Mouse (Mus musculus): Measurements from ENCODE around the gene Kcnab1. TPM values are rescaled to one million over a fixed set of nuclear protein-coding genes. Genes with fewer than 3 reads are reported as not detected.

Gene Kcnab1
- total RNA-seq, 2 experiments from 2014 or later, result 3.3 to 3.5 TPM

DNA sequence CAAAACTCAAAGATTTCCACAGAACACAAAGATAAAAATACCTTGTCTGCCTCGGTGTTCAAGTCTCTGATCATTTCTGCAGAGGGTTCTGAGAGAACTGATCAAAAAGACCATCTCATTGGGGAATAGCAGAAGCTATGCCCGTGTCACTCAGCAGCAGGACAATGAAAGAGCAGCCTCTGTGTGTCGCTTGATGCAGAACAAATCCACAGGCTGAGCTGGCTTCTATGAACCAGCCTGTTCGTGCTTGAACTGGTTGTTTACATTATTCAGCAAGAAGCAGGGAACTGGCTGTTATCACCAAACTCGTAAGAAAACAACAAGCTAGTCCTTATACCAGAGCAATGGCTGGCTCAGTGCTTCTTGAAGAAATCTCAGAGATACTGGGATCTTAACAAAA is 193.4 kb downstream of the Kcnab1 start:
- DNase-seq (ENCODE audit: low spot score in 2 of 2), result no peak

DNA sequence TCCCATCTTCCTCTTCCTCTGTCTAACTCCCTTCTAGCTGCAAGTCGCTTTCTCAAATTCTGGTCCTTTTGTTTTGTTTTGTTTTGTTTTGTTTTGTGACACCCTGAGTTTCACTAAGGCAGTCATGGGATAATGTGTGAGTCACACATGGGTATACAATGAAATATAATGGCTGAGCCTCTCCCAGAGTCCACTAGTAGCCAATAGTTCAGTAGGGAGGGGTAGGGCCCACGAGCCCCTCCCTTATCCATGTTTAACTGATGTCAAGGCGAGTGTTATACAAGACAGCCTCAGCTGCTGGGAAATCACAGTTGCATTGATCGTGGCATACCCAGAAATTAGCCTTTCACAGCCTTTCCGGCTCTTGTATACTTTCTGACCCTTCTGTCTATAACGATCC is 206.7 kb downstream of the Kcnab1 start:
- DNase-seq (ENCODE audit: low spot score in 2 of 2), result no peak

DNA sequence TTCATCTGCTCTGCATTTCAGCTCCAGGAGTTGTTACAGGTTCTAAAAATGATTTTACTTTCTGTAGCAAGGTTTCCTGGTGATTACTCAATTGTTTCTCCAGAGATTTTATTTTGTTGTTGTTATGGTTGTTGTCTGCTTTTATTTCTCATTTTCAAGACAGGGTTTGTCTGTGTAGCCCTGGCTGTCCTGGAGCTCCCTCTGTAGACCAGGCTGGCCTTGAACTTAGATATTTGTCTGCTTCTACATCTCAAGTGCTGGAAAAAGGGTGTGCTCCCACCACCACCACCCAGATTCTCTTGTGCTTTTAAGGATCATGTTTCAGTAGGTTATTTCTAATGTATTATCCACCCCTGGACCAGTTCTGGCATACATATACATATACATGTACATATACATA is 207.6 kb downstream of the Kcnab1 start:
- no peak for DNase-seq (ENCODE audit: low spot score in 2 of 2)

DNA sequence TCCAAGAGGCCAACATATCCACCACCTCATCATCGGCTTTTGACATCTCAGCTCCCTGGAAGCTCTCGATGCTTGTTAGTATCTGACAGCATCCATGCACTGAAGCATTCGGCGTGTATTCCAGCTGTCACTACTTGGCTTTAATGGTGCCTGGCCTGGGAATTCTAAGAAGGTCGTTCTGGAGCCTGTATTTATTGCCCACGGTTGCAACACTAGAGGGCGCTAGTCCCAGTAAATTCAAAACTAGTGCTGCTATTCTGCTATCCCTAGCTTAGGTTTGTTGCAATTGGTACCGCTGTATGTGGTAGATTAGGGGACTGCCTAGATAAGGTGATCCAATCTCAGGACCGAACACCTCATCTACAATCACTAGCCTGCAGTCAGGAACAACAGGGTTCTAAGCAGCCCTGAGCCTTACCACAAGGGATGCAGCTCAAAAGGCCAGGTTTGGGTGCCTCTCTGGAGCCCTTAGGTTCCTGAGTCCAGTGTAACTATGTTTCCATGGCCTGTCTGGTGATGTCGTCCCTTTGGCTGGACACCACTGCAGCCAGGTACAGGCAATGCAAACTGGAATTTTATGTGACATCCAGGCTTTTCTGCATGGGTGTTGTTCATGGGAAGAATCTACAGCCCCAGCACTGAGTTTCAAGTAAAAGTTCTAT is 208.8 kb downstream of the Kcnab1 start:
- peak in 1 of 2 experiments; percentile 29 for DNase-seq (ENCODE audit: low spot score in 2 of 2)

DNA sequence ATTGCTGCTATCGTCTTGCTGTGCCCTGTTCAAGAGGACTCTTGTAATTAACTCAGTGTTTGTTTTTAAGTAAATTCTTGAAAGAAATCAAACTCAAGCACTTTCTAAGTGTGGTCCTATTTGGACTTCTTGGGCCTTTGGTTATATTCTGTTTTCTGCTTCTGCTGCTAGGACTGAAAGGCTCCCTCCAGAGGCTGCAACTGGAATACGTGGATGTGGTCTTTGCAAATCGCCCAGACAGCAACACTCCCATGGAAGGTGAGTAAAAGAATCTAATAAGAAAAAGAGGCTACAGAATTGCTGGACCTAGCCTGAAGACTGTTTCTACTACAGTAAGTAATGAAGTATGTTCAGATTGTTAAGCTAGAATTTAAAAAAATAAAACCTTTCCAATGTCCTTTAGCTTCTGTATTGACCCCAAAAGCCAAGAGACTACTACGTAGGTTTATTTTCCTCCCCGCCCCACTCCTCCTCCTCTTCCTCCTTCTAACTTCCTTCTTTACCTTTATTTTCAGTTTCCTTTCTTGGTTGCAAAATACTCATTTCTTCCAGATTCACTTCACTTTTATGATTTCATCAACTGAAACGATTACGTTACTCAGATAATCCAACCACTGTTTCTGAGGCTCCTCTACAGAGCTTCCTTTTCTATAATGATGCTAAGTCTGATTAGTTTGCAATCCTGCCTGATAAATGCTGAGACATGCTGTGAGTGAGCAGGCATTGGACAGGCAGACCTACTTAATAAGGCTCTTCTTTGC is 210.2 kb downstream of the Kcnab1 start:
- DNase-seq (ENCODE audit: low spot score in 2 of 2), result no peak

DNA sequence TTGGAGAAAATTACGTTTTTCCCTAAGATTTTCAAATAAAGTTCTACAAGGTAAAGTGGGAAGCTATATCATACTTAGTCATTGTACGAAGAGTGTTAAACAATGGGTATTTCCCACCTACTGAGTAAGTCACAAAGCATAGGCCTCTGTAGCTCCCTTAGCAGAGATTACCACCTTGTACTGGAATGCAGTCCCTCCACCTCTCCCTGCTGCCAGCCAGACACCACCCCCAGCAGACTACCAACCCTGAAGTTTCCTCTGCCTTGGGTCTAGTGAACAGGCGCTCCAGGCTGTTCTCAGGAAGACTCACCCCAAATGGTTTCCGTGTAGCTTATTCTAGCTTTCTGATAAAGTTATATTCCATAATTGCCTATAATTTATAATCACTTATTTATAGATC is 211.8 kb downstream of the Kcnab1 start:
- DNase-seq (ENCODE audit: low spot score in 2 of 2), result no peak

DNA sequence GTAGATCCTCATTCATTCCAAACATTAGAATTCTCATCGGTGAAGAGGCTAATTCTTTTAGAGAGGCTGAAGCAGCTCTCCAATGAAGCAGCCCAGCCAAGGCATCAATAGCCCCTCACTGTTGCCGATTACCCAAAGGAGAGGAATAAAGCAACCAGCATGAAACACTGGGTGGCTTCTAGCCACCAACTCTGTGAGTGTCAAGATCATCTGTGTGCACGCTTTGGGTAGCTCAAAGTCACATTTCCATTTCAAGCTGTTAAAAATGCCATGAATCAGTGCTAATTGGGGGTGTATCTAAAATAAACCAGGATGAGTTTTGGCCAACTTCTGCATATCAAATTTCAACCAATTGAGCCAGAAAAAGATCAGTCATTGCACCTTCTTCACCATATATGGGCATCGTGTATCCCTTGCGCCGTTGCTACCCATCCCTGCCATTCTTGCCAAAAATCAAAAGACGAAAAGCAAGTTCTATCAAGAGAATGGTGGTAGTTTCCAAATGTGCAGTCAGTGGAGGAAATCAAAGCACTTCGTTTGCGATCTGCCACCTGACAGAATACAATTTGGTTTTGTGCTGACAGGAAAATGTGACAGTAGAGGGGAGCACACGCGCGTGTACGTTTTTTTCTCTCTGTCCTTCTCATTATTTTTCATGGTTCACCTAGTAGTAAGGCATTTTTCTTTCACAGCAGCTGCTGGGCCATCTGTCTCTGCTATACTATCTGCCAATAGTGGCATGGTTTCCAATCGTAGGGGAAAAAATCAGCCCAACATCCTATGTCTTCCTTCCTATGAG is 213.0 kb downstream of the Kcnab1 start:
- no peak for DNase-seq (ENCODE audit: low spot score in 2 of 2)

DNA sequence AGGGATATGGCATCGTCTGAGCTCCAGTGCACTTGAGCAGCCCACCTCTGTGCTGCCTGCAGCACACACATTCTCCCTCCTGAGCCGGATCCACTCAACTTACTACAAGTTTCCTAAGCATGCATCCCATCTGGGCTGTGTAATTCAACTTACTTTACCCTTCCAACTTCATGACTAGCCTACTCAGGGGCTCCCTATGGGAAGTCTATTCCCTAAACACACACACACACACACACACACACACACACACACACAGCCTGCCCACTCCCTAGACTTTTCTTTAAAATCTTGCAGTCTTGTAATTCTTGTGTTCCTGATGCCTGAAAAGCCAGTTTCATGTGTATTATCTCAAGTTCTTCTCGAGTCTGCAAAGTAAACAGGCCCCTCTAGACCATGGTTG is 216.1 kb downstream of the Kcnab1 start:
- no peak for DNase-seq (ENCODE audit: low spot score in 2 of 2)

DNA sequence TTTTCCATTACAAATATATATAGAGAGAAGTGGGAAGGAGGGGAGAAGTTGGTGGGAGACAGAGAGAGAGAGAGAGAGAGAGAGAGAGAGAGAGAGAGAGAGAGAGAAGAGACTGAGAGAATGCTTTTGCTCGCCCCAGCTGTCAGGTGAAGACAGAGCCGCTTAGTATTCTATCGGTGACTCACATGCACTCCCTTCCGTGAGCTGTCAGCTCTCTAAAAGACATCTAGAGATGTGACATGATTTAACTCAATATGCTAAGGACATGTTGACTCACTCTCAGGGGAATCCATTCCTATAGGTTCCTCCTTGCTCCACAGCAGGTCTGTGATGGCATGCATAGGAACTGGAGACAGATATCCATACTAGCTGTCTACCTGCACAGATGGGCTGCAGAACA is 219.6 kb downstream of the Kcnab1 start:
- DNase-seq (ENCODE audit: low spot score in 2 of 2), result no peak

DNA sequence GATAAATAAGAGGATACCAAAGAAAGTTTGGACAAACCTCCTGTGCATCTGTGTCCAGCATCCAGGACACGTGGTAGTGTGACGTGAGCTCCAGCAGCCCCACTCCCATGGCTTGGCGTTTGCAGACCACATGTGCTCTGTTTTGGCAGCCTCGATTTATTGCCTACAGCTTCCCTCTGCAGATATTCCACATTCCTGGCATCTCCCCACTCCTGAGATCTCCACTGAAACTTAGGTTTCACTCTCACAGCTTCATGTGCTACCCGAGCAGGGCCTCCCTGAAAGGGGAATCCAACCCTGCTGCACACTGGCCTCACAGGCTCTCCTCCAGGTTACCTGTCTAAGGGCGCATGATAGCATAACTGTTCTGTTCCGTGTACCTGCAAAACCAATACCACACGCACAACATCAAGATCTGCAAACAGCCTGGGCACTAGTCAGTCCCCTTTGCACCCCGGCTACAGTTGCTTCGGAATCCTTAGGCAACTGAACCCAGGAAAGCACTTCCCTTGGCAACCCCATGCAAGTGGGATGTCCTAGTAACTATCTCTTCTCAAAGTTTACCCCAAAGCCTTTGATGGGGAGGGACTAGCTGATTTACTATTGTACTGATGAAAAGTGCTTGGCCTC is 228.8 kb downstream of the Kcnab1 start:
- no peak for DNase-seq (ENCODE audit: low spot score in 2 of 2)

DNA sequence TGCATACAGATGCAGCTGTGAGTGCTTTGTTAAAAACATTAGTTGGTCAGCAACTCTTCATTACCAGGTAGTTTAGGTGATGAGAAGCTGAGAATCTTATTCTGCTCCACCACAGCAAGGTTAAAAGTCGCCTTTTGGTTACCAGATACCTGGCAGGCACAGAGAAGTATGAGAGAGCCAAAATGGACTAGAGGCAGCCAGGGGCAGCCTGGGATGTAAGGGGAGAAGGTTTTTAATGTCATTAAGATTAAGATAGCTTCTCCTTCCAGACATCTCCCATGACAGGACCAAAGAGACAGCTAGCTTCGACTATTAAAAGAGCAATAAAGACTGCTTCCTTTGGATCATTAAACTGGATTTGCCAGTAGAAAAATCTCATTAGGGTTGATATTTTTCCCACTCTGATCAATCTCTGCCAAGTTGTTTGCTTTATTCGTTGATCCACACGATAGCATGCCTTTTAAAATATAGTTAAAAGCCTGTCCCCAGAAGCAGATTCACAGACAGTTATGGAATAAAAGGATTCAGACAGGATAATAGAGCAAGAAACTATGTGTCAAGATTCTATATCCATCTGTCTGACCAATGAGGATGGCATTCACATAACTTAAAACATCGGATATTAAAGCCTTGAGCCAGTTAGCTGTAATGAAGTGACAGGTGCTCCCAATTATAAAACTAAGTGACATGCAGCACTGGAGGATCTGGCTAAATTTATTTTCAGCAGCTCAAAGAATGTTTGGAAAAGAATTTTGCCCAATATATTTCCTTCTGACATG is 231.2 kb downstream of the Kcnab1 start:
- no peak for DNase-seq (ENCODE audit: low spot score in 2 of 2)

DNA sequence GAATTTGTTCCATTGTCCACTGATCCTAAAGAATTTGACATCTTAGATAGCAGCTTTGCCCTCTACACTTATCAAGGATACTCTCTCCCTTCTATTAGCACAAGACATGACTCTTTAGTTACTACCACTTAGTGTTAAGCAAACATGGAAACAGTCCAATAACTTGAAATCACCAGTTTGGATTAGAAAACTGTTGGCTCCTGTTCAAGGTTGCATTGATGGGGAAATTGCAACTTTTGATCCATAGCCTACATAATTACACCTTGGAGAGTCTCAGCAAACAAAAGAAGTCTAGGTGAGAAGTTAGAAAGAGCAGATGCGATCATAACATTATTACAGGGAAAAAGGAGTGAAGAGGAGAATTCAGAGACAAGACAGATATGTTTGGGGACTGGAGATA is 237.0 kb downstream of the Kcnab1 start:
- DNase-seq (ENCODE audit: low spot score in 2 of 2), result no peak

DNA sequence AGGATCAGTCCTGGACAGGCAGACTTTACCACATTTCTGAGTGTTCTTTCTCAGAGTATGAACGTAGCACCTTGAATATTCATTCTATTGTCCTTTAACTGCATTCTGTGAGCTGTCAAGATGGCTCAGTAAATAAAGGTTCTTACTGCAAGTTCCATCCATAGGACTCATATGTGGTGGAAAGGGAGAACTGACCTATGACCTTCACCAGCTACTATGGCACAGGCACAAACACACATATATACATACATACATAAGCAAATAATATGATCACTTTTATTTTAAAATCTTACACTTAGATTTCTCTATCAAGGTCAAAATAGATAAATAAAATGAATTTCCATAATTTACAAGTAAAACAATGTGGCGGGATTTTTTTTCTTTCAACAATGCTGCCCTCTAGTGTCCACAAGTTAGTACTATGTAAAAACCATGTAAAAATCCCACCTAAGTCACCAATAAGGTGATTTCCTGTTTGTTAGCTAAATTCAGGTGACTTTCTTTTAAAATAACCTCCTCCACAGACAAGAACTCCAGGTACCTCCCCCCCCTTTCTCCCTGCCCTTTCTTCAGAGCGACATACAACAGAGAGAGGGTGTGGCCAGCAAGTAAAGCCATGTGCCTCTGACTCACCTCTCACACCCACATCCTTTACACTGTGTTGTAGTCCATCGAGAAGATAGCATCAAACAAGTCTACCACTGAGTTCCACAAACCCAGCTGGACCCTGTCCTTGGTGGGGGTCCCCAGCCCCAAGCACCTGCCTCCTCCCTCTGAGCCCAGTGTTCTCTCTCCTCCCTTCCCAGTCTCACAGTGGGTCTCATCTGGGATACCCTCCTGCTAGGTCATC is 243.3 kb downstream of the Kcnab1 start:
- no peak for DNase-seq (ENCODE audit: low spot score in 2 of 2)

DNA sequence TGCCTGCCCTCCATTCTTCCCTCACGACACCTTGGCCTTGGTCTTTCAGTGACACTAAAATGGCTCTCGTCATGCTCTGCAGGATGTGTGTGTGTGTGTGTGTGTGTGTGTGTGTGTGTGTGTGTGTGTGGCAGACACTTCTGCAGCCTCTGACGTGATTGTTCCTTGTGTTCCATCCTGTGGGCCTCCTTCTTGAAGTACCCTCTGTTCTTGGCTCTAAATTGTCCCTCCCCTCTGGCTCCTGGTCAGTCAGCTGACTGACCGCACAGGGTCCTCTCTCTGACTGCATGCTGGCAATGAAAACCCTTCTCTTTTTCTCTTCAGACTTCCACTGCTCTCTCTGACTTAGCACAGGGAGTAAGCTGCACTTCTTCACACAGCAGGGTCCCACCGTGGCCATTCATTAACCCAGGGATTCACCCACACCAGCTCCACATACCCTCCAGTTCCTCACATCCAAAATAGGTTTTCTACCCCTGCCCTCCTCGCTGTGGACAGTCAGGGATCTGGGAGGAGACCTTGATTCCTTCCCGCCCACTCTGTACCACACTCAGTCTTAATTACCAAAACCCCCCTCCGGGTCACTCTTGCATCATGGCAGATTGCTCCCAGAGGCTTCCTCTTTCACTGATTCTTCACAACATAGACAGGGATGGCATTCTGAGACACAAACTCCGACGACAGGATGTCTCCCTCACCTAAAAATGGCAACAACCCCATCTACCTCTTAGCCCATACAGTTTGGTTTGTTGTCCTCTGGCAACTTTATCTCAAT is 244.3 kb downstream of the Kcnab1 start:
- no peak for DNase-seq (ENCODE audit: low spot score in 2 of 2)

DNA sequence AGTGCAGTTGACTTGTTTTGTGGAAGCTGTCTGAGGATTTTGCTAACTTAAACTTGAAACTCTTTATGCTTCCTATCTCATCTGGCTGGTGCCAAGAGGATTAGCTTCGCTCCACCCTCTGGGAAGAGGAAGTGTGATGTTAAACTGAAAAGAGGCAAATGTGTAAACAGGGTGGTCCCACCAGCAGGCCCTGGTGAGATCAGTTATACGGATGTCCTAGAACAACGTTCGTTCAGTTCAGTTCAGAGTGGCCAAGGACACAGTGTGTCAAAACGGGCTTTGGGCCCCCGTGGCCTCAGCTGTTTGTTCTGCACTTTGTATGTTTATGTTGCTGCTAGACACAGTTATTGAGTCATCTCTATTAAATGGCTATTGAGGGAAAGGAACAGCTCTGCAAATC is 246.3 kb downstream of the Kcnab1 start:
- DNase-seq (ENCODE audit: low spot score in 2 of 2), result no peak

DNA sequence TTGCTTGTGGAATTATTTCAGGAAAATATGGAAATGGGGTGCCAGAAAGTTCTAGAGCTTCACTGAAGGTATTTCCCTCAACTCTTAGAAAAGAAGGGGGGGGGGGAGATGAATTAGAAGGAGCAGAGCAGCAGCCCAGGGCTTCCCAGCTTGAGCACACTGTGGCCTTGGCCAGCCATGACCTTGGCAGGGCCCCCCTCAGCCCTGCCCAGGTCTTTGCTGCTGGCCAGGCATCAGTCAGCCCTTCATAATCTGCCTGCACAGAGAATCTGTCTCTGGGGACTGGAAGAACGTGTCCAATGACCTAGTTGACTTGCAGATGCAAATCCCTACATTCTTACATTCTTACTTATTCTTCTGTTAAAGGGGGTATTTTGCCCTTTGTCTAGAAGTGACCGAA is 249.1 kb downstream of the Kcnab1 start:
- no peak for DNase-seq (ENCODE audit: low spot score in 2 of 2)

DNA sequence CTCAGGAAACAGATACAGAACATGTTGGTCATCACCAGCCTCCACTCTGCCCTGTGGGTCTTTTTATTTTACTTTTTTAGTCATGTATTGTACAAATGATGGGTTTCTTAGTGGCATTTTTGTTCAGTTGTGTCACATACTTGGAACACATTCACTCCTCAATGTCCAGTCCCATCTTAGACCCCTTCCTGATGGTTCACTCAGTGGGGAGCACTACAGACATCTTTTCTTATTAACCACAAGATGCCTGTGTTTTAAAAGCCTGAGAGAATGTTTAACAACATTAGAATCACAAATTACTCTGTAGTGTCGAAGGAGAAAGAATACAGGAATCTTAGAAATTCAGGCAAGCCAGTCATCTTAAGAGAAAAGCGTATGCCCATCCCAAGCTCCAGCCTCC is 249.7 kb downstream of the Kcnab1 start:
- DNase-seq (ENCODE audit: low spot score in 2 of 2), result no peak

DNA sequence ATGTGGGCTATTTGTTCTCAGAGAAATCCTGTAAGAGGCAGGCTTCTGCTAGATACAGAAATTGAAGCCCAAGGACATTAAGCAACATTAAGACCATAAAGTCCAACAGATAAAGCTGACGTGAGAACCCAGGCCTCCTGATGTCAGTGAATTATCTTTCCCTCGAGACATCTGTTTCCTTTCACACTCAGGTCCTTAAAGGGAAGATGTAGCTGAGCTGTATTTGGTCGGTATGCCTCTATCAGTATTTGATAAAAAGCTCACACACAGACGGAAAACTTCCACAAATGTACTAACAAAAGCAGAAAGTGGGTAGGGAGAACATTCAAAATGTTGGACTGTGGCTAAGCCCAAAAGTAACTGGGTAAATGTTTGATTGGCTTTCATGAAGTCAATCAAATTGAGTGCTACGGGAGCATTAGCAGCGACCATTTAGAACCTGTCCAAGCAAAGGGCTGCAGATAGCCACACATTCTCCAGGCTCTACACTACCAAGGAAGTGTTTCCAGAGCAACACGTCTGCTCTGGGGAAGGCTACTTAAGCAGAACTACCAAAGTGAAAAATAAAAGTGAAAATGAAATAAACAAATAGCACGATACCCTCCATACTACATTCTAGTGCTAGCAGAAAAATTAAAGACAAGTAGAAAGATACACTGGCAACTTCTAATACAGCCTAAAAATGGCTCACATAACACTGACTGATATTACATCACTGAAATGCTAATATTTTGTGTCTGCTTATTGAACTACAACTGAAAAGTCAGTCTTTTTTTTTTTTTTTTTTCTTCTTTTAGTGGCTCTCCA is 251.2 kb downstream of the Kcnab1 start:
- no peak for DNase-seq (ENCODE audit: low spot score in 2 of 2)

Measured in adrenal gland, postnatal 4 days (tissue).